In genomic region chr6:27661747-27662435, GRCm38 (mm10) we compare ENCODE assay signal across 16 mouse cellular contexts.
"Had no signal": no experiment of that assay in that cellular context is flagged by ENCODE, and none has a peak within 500 bp of the region (broad histone marks: within the 10 kb centered on the region; RNA-seq: fewer than 3 reads in every experiment).

No protein-coding gene starts in this region.

- DNase-seq: kidney, adult 2 months; kidney, postnatal 10 days; kidney, postnatal 36 days; left cerebral cortex, postnatal 4 days; lung, adult 18-20 months; thymus, adult 2 months; thymus, postnatal 14 days; thymus, postnatal 4 days had no signal

- H3K9me3 ChIP-seq: limb, embryonic 12.5 days; limb, embryonic 15.5 days; midbrain, embryonic 13.5 days had no signal

- ATAC-seq: intestine, postnatal 0 days; midbrain, embryonic 13.5 days; midbrain, embryonic 16.5 days had no signal

- H3K27ac ChIP-seq: limb, embryonic 12.5 days; limb, embryonic 15.5 days; macrophage; midbrain, embryonic 13.5 days; neural tube, embryonic 13.5 days had no signal

- H3K4me2 ChIP-seq: limb, embryonic 12.5 days; limb, embryonic 15.5 days; midbrain, embryonic 13.5 days; neural tube, embryonic 13.5 days had no signal

- H3K9ac ChIP-seq: limb, embryonic 12.5 days; limb, embryonic 15.5 days; midbrain, embryonic 13.5 days; neural tube, embryonic 13.5 days had no signal

- H3K27me3 ChIP-seq: limb, embryonic 12.5 days; limb, embryonic 15.5 days; midbrain, embryonic 13.5 days; neural tube, embryonic 13.5 days had no signal

- H3K4me1 ChIP-seq: limb, embryonic 12.5 days; limb, embryonic 15.5 days; midbrain, embryonic 13.5 days; neural tube, embryonic 13.5 days had no signal

- H3K36me3 ChIP-seq: limb, embryonic 12.5 days; limb, embryonic 15.5 days; midbrain, embryonic 13.5 days; neural tube, embryonic 13.5 days had no signal

- H3K4me3 ChIP-seq: limb, embryonic 12.5 days; limb, embryonic 15.5 days; midbrain, embryonic 13.5 days; myocyte; neural tube, embryonic 13.5 days had no signal
